Mouse (Mus musculus): Measurements from ENCODE around the gene Cyp2b9. TPM values are rescaled to one million over a fixed set of nuclear protein-coding genes. Genes with fewer than 3 reads are reported as not detected.
"Not testable (repeated sequence)": the region's sequence is repeated elsewhere in the genome, so short reads cannot be mapped to it uniquely, and the experiment has no call there.

Cyp2b9 gene
- not detected in 2 replicates for total RNA-seq (2017)

GRCm38 (mm10) chr7:26173111-26173510 is at the start of gene Cyp2b9:
TSS of gene Cyp2b9 (plus strand) at chr7:26173411.
- not testable (repeated sequence) for ATAC-seq (replicated peaks in 1 of 2; ENCODE audit: insufficient read depth in 1 of 2, low FRiP score in 2 of 2, low TSS enrichment in 1 of 2, low read depth in 1 of 2, poor library complexity in 2 of 2, severe bottlenecking in 2 of 2)

GRCm38 (mm10) chr7:26139623-26140022 is 33.6 kb upstream of the Cyp2b9 start:
- not testable (repeated sequence) for ATAC-seq (replicated peaks in 1 of 2; ENCODE audit: insufficient read depth in 1 of 2, low FRiP score in 2 of 2, low TSS enrichment in 1 of 2, low read depth in 1 of 2, poor library complexity in 2 of 2, severe bottlenecking in 2 of 2)

- not testable (repeated sequence) for ATAC-seq (replicated peaks in 1 of 2; ENCODE audit: insufficient read depth in 1 of 2, low FRiP score in 2 of 2, low TSS enrichment in 1 of 2, low read depth in 1 of 2, poor library complexity in 2 of 2, severe bottlenecking in 2 of 2)
Measured at GRCm38 (mm10) chr7:26143657-26144056, 29.6 kb upstream of the Cyp2b9 start.

- not testable (repeated sequence) for ATAC-seq (replicated peaks in 1 of 2; ENCODE audit: insufficient read depth in 1 of 2, low FRiP score in 2 of 2, low TSS enrichment in 1 of 2, low read depth in 1 of 2, poor library complexity in 2 of 2, severe bottlenecking in 2 of 2)
Measured at GRCm38 (mm10) chr7:26168765-26169536, 4.3 kb upstream of the Cyp2b9 start.

GRCm38 (mm10) chr7:26201083-26201482 is 27.9 kb downstream of the Cyp2b9 start:
- no peak for ATAC-seq (replicated peaks in 1 of 2; ENCODE audit: insufficient read depth in 1 of 2, low FRiP score in 2 of 2, low TSS enrichment in 1 of 2, low read depth in 1 of 2, poor library complexity in 2 of 2, severe bottlenecking in 2 of 2)

- ATAC-seq (replicated peaks in 1 of 2; ENCODE audit: insufficient read depth in 1 of 2, low FRiP score in 2 of 2, low TSS enrichment in 1 of 2, low read depth in 1 of 2, poor library complexity in 2 of 2, severe bottlenecking in 2 of 2): not testable (repeated sequence)
Measured at GRCm38 (mm10) chr7:26260034-26260433, 86.8 kb downstream of the Cyp2b9 start, which contains the start of gene Vmn1r184. TSS of gene Vmn1r184 (plus strand) at chr7:26260334.

Other genes with a start within 250 kb of the Cyp2b9 start
- gene Cyp2b13, start 111.9 kb upstream of the Cyp2b9 start, total RNA-seq (2017): not detected in 2 replicates
- gene Vmn1r184, start 86.9 kb downstream of the Cyp2b9 start, total RNA-seq (2017): not detected in 2 replicates
- gene Cyp2a4, start 133.8 kb downstream of the Cyp2b9 start, total RNA-seq (2017): not detected in 2 replicates
- gene Nlrp9c, start 230.3 kb downstream of the Cyp2b9 start, total RNA-seq (2017): not detected in 2 replicates